Mouse (Mus musculus): Measurements from ENCODE around the gene Fbxl17. TPM values are rescaled to one million over a fixed set of nuclear protein-coding genes. Genes with fewer than 3 reads are reported as not detected.

Gene Fbxl17
- polyA plus RNA-seq, 1 experiment from 2014 or later, result 5.2 TPM

GRCm38 (mm10) chr17:63178331-63178730, 321.5 kb downstream of the Fbxl17 start:
- no peak overlapping the region for H3K27ac ChIP-seq (ENCODE audit: low read length)
- no peaks in the 10 kb centered on the region for H3K27me3 ChIP-seq (ENCODE audit: insufficient read depth, low read length)
- H3K9ac ChIP-seq (replicated peaks; ENCODE audit: low read length), result no peak overlapping the region
- no peaks in the 10 kb centered on the region for H3K36me3 ChIP-seq (ENCODE audit: insufficient read depth, low read length)
- 90% methylated on average over 2 of the region's 2 CpGs for WGBS
- ATAC-seq (ENCODE audit: low FRiP score, low TSS enrichment), result no peak
- H3K4me2 ChIP-seq (replicated peaks; ENCODE audit: low read depth, low read length), result no peak overlapping the region
- H3K4me3 ChIP-seq (ENCODE audit: low read length), result no peak overlapping the region
- peaks cover 8% of the 10 kb centered on the region; the same call in 1 of the 2 replicates for H3K4me1 ChIP-seq (ENCODE audit: insufficient read depth, low read length)
- no peaks in the 10 kb centered on the region for H3K9me3 ChIP-seq (ENCODE audit: low read length)

- no peak for ATAC-seq (ENCODE audit: low FRiP score, low TSS enrichment)
- H3K4me3 ChIP-seq (ENCODE audit: low read length), result no peak overlapping the region
- H3K4me2 ChIP-seq (replicated peaks; ENCODE audit: low read depth, low read length), result no peak overlapping the region
- no peak overlapping the region for H3K9ac ChIP-seq (replicated peaks; ENCODE audit: low read length)
- no peaks in the 10 kb centered on the region for H3K9me3 ChIP-seq (ENCODE audit: low read length)
- no peaks in the 10 kb centered on the region for H3K27me3 ChIP-seq (ENCODE audit: insufficient read depth, low read length)
- no peak overlapping the region for H3K27ac ChIP-seq (ENCODE audit: low read length)
- no peaks in the 10 kb centered on the region for H3K36me3 ChIP-seq (ENCODE audit: insufficient read depth, low read length)
- WGBS, result 67% methylated on average over 5 of the region's 5 CpGs
- H3K4me1 ChIP-seq (ENCODE audit: insufficient read depth, low read length), result peaks cover 8% of the 10 kb centered on the region; the same call in 1 of the 2 replicates
Observed at GRCm38 (mm10) chr17:63176411-63176810, 323.4 kb downstream of the Fbxl17 start.

GRCm38 (mm10) chr17:63172697-63173096, 327.1 kb downstream of the Fbxl17 start:
- H3K4me3 ChIP-seq (ENCODE audit: low read length), result no peak overlapping the region
- H3K4me2 ChIP-seq (replicated peaks; ENCODE audit: low read depth, low read length), result no peak overlapping the region
- H3K27me3 ChIP-seq (ENCODE audit: insufficient read depth, low read length), result no peaks in the 10 kb centered on the region
- H3K9ac ChIP-seq (replicated peaks; ENCODE audit: low read length), result no peak overlapping the region
- peaks cover 8% of the 10 kb centered on the region; the same call in 1 of the 2 replicates for H3K4me1 ChIP-seq (ENCODE audit: insufficient read depth, low read length)
- no peak overlapping the region for H3K27ac ChIP-seq (ENCODE audit: low read length)
- 39% methylated on average over 1 of the region's 1 CpGs for WGBS
- no peak for ATAC-seq (ENCODE audit: low FRiP score, low TSS enrichment)
- no peaks in the 10 kb centered on the region for H3K36me3 ChIP-seq (ENCODE audit: insufficient read depth, low read length)
- no peaks in the 10 kb centered on the region for H3K9me3 ChIP-seq (ENCODE audit: low read length)

- no peak overlapping the region for H3K4me2 ChIP-seq (replicated peaks; ENCODE audit: low read depth, low read length)
- no peak overlapping the region for H3K9ac ChIP-seq (replicated peaks; ENCODE audit: low read length)
- WGBS, result 25% methylated on average over 5 of the region's 5 CpGs
Observed at GRCm38 (mm10) chr17:63171890-63172491, 327.8 kb downstream of the Fbxl17 start.

GRCm38 (mm10) chr17:63171264-63171663, 328.6 kb downstream of the Fbxl17 start:
- ATAC-seq (ENCODE audit: low FRiP score, low TSS enrichment), result no peak
- H3K27ac ChIP-seq (ENCODE audit: low read length), result no peak overlapping the region
- 26% methylated on average over 5 of the region's 5 CpGs for WGBS
- no peaks in the 10 kb centered on the region for H3K9me3 ChIP-seq (ENCODE audit: low read length)
- H3K4me2 ChIP-seq (replicated peaks; ENCODE audit: low read depth, low read length), result no peak overlapping the region
- no peak overlapping the region for H3K9ac ChIP-seq (replicated peaks; ENCODE audit: low read length)
- H3K36me3 ChIP-seq (ENCODE audit: insufficient read depth, low read length), result no peaks in the 10 kb centered on the region
- H3K4me3 ChIP-seq (ENCODE audit: low read length), result no peak overlapping the region
- H3K4me1 ChIP-seq (ENCODE audit: insufficient read depth, low read length), result peaks cover 8% of the 10 kb centered on the region; the same call in 1 of the 2 replicates
- no peaks in the 10 kb centered on the region for H3K27me3 ChIP-seq (ENCODE audit: insufficient read depth, low read length)

More at GRCm38 (mm10) chr17:63171890-63172491, 327.8 kb downstream of the Fbxl17 start:
- Histone ChIP-seq H3K36me3 (ENCODE audit: insufficient read depth, low read length) (no peaks in the 10 kb centered on the region), H3K27me3 (ENCODE audit: insufficient read depth, low read length) (no peaks in the 10 kb centered on the region), H3K4me1 (ENCODE audit: insufficient read depth, low read length) (peaks cover 8% of the 10 kb centered on the region; the same call in 1 of the 2 replicates), H3K4me3 (ENCODE audit: low read length) (no peak overlapping the region), H3K9me3 (ENCODE audit: low read length) (no peaks in the 10 kb centered on the region), H3K27ac (ENCODE audit: low read length) (no peak overlapping the region)
- ATAC-seq (ENCODE audit: low FRiP score, low TSS enrichment), result no peak

GRCm38 (mm10) chr17:63168019-63168788, 331.6 kb downstream of the Fbxl17 start:
- no peak for ATAC-seq (ENCODE audit: low FRiP score, low TSS enrichment)
- no peaks in the 10 kb centered on the region for H3K9me3 ChIP-seq (ENCODE audit: low read length)
- H3K4me3 ChIP-seq (ENCODE audit: low read length), result no peak overlapping the region
- H3K9ac ChIP-seq (replicated peaks; ENCODE audit: low read length), result no peak overlapping the region
- H3K4me1 ChIP-seq (ENCODE audit: insufficient read depth, low read length), result no peaks in the 10 kb centered on the region
- WGBS, result 68% methylated on average over 5 of the region's 5 CpGs
- H3K36me3 ChIP-seq (ENCODE audit: insufficient read depth, low read length), result no peaks in the 10 kb centered on the region
- no peak overlapping the region for H3K4me2 ChIP-seq (replicated peaks; ENCODE audit: low read depth, low read length)
- no peaks in the 10 kb centered on the region for H3K27me3 ChIP-seq (ENCODE audit: insufficient read depth, low read length)
- H3K27ac ChIP-seq (ENCODE audit: low read length), result no peak overlapping the region

- Histone ChIP-seq H3K4me3 (ENCODE audit: low read length) (no peak overlapping the region), H3K4me1 (ENCODE audit: insufficient read depth, low read length) (no peaks in the 10 kb centered on the region), H3K36me3 (ENCODE audit: insufficient read depth, low read length) (no peaks in the 10 kb centered on the region), H3K4me2 (replicated peaks; ENCODE audit: low read depth, low read length) (no peak overlapping the region), H3K27ac (ENCODE audit: low read length) (no peak overlapping the region), H3K9me3 (ENCODE audit: low read length) (no peaks in the 10 kb centered on the region), H3K27me3 (ENCODE audit: insufficient read depth, low read length) (no peaks in the 10 kb centered on the region), H3K9ac (replicated peaks; ENCODE audit: low read length) (no peak overlapping the region)
- no peak for ATAC-seq (ENCODE audit: low FRiP score, low TSS enrichment)
- WGBS, result 80% methylated on average over 3 of the region's 3 CpGs
Observed at GRCm38 (mm10) chr17:63167248-63167647, 332.6 kb downstream of the Fbxl17 start.

GRCm38 (mm10) chr17:63166692-63167091, 333.1 kb downstream of the Fbxl17 start:
- ATAC-seq (ENCODE audit: low FRiP score, low TSS enrichment), result no peak
- no peak overlapping the region for H3K9ac ChIP-seq (replicated peaks; ENCODE audit: low read length)
- H3K27me3 ChIP-seq (ENCODE audit: insufficient read depth, low read length), result no peaks in the 10 kb centered on the region
- WGBS, result 87% methylated on average over 3 of the region's 3 CpGs
- H3K4me2 ChIP-seq (replicated peaks; ENCODE audit: low read depth, low read length), result no peak overlapping the region
- H3K27ac ChIP-seq (ENCODE audit: low read length), result no peak overlapping the region
- no peaks in the 10 kb centered on the region for H3K4me1 ChIP-seq (ENCODE audit: insufficient read depth, low read length)
- no peaks in the 10 kb centered on the region for H3K36me3 ChIP-seq (ENCODE audit: insufficient read depth, low read length)
- no peak overlapping the region for H3K4me3 ChIP-seq (ENCODE audit: low read length)
- no peaks in the 10 kb centered on the region for H3K9me3 ChIP-seq (ENCODE audit: low read length)

- Histone ChIP-seq H3K9me3 (ENCODE audit: low read length) (no peaks in the 10 kb centered on the region), H3K4me1 (ENCODE audit: insufficient read depth, low read length) (no peaks in the 10 kb centered on the region), H3K27me3 (ENCODE audit: insufficient read depth, low read length) (no peaks in the 10 kb centered on the region), H3K4me2 (replicated peaks; ENCODE audit: low read depth, low read length) (no peak overlapping the region), H3K27ac (ENCODE audit: low read length) (no peak overlapping the region), H3K36me3 (ENCODE audit: insufficient read depth, low read length) (no peaks in the 10 kb centered on the region), H3K9ac (replicated peaks; ENCODE audit: low read length) (no peak overlapping the region), H3K4me3 (ENCODE audit: low read length) (no peak overlapping the region)
- no peak for ATAC-seq (ENCODE audit: low FRiP score, low TSS enrichment)
- WGBS, result 74% methylated on average over 13 of the region's 13 CpGs
Observed at GRCm38 (mm10) chr17:63165847-63166246, 334.0 kb downstream of the Fbxl17 start.

- no peak for ATAC-seq (ENCODE audit: low FRiP score, low TSS enrichment)
Observed at GRCm38 (mm10) chr17:63164289-63164688, 335.5 kb downstream of the Fbxl17 start.

More at GRCm38 (mm10) chr17:63164289-63164688, 335.5 kb downstream of the Fbxl17 start:
- Histone ChIP-seq H3K27ac (ENCODE audit: low read length) (no peak overlapping the region), H3K9ac (replicated peaks; ENCODE audit: low read length) (no peak overlapping the region), H3K4me1 (ENCODE audit: insufficient read depth, low read length) (no peaks in the 10 kb centered on the region), H3K27me3 (ENCODE audit: insufficient read depth, low read length) (no peaks in the 10 kb centered on the region), H3K4me2 (replicated peaks; ENCODE audit: low read depth, low read length) (no peak overlapping the region), H3K9me3 (ENCODE audit: low read length) (no peaks in the 10 kb centered on the region), H3K4me3 (ENCODE audit: low read length) (no peak overlapping the region), H3K36me3 (ENCODE audit: insufficient read depth, low read length) (no peaks in the 10 kb centered on the region)
- WGBS, result 74% methylated on average over 1 of the region's 1 CpGs

Measured in kidney, embryonic 16.5 days (tissue).